Mouse (Mus musculus): Measurements from ENCODE around the gene Dzip3.

DNA sequence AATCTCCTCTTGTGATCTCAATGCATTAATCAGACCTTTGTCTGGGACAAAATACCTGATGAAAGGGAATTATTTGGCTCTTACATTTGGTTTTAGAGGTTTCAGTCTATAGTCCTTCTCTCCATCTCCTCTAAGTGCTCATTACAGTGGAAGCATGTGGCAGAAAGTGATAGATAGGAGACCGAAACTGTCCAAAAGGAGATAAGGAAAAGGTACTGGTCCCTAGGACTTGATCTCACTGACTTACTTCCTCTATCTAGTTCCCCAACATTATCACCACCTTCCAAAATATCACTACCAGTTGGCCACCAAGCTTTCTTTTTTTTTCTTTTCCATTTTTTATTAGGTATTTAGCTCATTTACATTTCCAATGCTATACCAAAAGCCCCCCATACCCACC lies 82.8 kb downstream of the Dzip3 start:
- TF ChIP-seq CTCF (IDR thresholded peaks at IDR 0.05; ENCODE audit: insufficient read depth, low read depth, low read length) (no peak), POLR2A (IDR thresholded peaks at IDR 0.05; ENCODE audit: insufficient read depth, low read depth, low read length) (no peak)
